Mouse (Mus musculus) liver, postnatal 0 days (tissue): ENCODE results near the gene Fchsd2. TPM values are rescaled to one million over a fixed set of nuclear protein-coding genes. Genes with fewer than 3 reads are reported as not detected.
A peak's percentile ranks its signal among the peaks of the same experiment; 100 is the strongest.

Experiments
- ATAC-seq: fragments of 200-750 bp; cut with Nextera tagmentation; 2 replicates; pipeline ENCODE4 v1.8.0; 2017; ENCODE audit warnings: mild to moderate bottlenecking, moderate library complexity
- DNase-seq: peaks from one replicate; pipeline ENCODE4 v3.0.0-alpha.2; 2016
- H3K27ac ChIP-seq: fragments of 300-500 bp; sonication (generic); 2 replicates; pipeline ENCODE4 v1.5.1; 2014; ENCODE audit warnings: antibody characterized with exemption, moderate library complexity, mild to moderate bottlenecking, low read depth
- H3K27me3 ChIP-seq: fragments of 300-500 bp; sonication (generic); 2 replicates; pipeline ENCODE4 v1.6.1; 2014; ENCODE audit warnings: low read length, control low read depth, mixed read lengths; ENCODE audit not compliant: insufficient read depth
- H3K36me3 ChIP-seq: fragments of 300-500 bp; sonication (generic); replicated peaks from 2 replicates; pipeline ENCODE4 v1.6.1; 2014; ENCODE audit warnings: mild to moderate bottlenecking, control low read depth, low read length, moderate library complexity, mixed read lengths; ENCODE audit not compliant: insufficient read depth
- H3K4me1 ChIP-seq: fragments of 300-500 bp; sonication (generic); 2 replicates; pipeline ENCODE4 v1.6.1; 2014; ENCODE audit warnings: antibody characterized with exemption, mild to moderate bottlenecking, control low read depth; ENCODE audit not compliant: insufficient read depth
- H3K4me2 ChIP-seq: fragments of 300-500 bp; sonication (generic); 2 replicates; pipeline ENCODE4 v1.6.1; 2014; ENCODE audit warnings: low read depth, mild to moderate bottlenecking, low read length, moderate library complexity, mixed read lengths
- H3K4me3 ChIP-seq: fragments of 300-500 bp; sonication (generic); 2 replicates; pipeline ENCODE4 v1.5.1; 2014; ENCODE audit warnings: low read depth, low read length
- H3K9ac ChIP-seq: fragments of 300-500 bp; sonication (generic); replicated peaks from 2 replicates; pipeline ENCODE4 v1.6.1; 2014; ENCODE audit warnings: mild to moderate bottlenecking, moderate library complexity
- H3K9me3 ChIP-seq: fragments of 300-500 bp; sonication (generic); 2 replicates; pipeline ENCODE4 v1.6.1; 2016; ENCODE audit warnings: mild to moderate bottlenecking, control low read depth, low read length, mixed read lengths
- CTCF ChIP-seq: sonication (generic); IDR thresholded peaks from 2 replicates; pipeline ENCODE4 v1.5.1; 2016; ENCODE audit warnings: antibody characterized with exemption, low read depth
- EP300 ChIP-seq: IDR thresholded peaks from 2 replicates; pipeline ENCODE4 v1.6.1; 2016; ENCODE audit warnings: antibody characterized with exemption, low read depth, mild to moderate bottlenecking
- WGBS: fragments of 180-500 bp; shearing (Covaris S2); extraction: QIAGEN DNeasy Blood & Tissue Kit; methylation state at CpG from one replicate; pipeline ENCODE4 v1.1.7; 2014; ENCODE audit not compliant: insufficient replicate concordance; 5-methylcytosine and 5-hydroxymethylcytosine counted together
- polyA plus RNA-seq: library from polyadenylated mRNA; unstranded; fragments of >200 nt; fragmentation: Nextera tagmentation; extraction: Ambion mirVana; gene quantifications from 2 replicates; pipeline ENCODE4 v1.2.1, GENCODE M21; 2015

Fchsd2 gene
- polyA plus RNA-seq, 1 experiment from 2014 or later: 7.8 TPM

DNA sequence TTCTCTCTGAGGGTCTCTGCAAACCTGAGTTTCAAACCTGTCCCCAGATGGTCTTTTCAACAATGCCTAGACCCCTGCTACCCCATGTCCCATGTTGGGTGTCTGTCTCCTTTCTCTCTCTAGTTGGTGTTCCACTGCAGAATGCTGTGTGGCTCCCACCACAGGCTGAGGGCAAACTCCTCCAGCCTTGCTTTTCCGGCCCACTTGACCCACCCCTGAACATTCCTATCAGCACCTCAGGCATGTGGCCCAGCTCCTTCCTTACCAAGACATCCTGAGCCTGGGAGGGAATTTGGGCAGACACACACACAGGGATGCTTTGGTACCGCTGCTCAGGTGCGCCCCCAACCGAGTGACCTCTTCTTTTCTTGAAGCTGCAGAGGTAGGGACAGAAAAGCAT, 200.9 kb downstream of the Fchsd2 start:
- H3K4me2 ChIP-seq: no peak overlapping the region
- no peaks in the 10 kb centered on the region for H3K27me3 ChIP-seq
- H3K4me1 ChIP-seq: no peaks in the 10 kb centered on the region
- DNase-seq (no peak), ATAC-seq (no peak)
- H3K4me3 ChIP-seq: no peak overlapping the region
- H3K9me3 ChIP-seq: no peaks in the 10 kb centered on the region
- TF ChIP-seq CTCF: no peak
- no peak for TF ChIP-seq EP300
- peaks cover 40% of the 10 kb centered on the region for H3K36me3 ChIP-seq
- no peak overlapping the region for H3K27ac ChIP-seq
- H3K9ac ChIP-seq: no peak overlapping the region
- 60% methylated on average over 4 of the region's 4 CpGs for WGBS

DNA sequence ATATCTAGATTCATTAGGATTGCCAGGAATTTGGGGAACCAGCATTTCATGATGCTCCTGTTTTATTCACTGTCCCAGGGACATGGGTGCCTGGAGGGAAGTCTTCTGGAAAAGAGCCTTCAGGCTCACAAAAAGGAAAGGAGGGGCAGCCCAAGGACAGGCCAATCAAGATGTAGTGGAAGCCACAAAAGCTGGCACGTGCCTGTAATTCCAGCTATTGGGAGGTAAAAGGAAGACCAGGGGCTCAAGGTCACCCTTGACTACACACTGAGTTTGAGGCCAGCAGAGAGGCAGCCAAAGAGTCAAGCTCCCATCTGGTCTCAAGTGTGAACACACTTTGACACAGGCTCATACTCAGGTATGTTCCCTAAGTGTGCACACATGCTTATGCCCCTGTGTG, 202.8 kb downstream of the Fchsd2 start:
- Histone ChIP-seq H3K4me3 (no peak overlapping the region), H3K27ac (no peak overlapping the region), H3K4me2 (no peak overlapping the region), H3K9ac (no peak overlapping the region), H3K9me3 (no peaks in the 10 kb centered on the region), H3K27me3 (no peaks in the 10 kb centered on the region), H3K36me3 (peaks cover 29% of the 10 kb centered on the region), H3K4me1 (peaks cover 10% of the 10 kb centered on the region)
- TF ChIP-seq EP300 (no peak), CTCF (no peak)
- DNase-seq (no peak), ATAC-seq (no peak)
- 74% methylated on average over 1 of the region's 1 CpGs for WGBS

DNA sequence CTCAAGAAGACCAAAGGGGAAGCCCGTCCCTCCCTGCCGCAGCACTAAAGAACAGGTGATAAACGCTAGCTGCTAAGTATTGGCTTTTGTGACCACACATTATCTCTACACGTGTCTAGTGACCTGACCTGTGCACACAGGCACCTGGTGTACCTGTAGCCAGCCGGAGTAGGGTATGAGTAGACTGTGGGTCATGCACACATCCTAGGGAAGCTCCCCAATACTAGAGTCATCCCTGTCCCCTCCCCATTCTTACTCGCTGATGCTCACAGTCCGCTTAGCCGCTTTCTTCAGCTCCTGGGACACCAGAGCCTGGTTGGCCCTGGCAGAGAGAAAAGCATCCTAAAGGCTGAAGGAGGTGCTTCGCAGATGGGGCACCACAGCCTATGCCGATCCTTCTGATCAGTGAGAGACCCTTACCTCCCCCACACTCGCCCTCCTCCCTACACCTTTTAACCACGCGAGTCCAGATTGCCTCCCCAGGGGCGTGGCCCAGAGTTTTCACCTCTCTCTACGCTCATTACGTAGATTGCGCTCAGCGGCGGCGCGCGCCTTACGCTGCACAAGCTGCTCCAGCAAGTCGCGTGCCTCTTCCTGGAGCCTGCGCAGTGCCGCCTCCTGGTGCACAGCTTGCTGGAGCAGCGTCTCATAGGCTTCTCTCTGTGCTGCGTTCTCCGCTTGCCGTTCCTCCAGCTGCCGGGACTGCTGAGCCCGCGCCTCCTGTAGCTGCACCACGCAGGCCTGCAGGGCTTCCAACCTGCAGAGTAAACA, 203.8 kb downstream of the Fchsd2 start:
- H3K27me3 ChIP-seq: no peaks in the 10 kb centered on the region
- DNase-seq (peak; percentile 66), ATAC-seq (peak; percentile 35; the same call in 1 of the 2 replicates)
- TF ChIP-seq EP300 (no peak), CTCF (peak; percentile 45)
- H3K4me2 ChIP-seq: peak overlapping the region; percentile 46
- no peaks in the 10 kb centered on the region for H3K9me3 ChIP-seq
- H3K27ac ChIP-seq: no peak overlapping the region
- H3K36me3 ChIP-seq: peaks cover 21% of the 10 kb centered on the region
- H3K4me3 ChIP-seq: no peak overlapping the region
- H3K9ac ChIP-seq: no peak overlapping the region
- peaks cover 18% of the 10 kb centered on the region for H3K4me1 ChIP-seq
- 30% methylated on average over 35 of the region's 35 CpGs for WGBS

DNA sequence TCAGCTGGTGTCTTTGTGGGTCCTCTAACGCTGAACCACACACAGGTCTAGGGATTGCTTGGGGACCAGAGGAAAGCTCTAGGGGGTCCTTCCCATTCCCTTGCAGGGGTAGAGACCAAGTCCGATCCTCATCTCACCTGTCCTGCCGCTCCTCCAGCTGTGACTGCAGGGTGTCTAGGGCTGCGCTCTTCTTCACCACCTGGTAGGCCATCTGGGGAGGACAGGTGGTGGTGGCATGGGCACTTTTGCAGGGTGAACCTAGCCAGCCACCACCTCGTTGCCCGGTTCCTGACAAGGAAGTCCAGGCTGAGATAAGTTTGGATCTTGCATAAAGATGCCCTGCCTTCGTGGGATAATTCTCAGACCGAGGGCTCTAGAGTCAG, 204.4 kb downstream of the Fchsd2 start:
- H3K4me3 ChIP-seq: no peak overlapping the region
- no peak for ATAC-seq
- H3K27ac ChIP-seq: no peak overlapping the region
- no peaks in the 10 kb centered on the region for H3K27me3 ChIP-seq
- 48% methylated on average over 8 of the region's 8 CpGs for WGBS
- no peak for TF ChIP-seq CTCF
- TF ChIP-seq EP300: no peak
- peaks cover 20% of the 10 kb centered on the region for H3K36me3 ChIP-seq
- DNase-seq: no peak
- H3K9me3 ChIP-seq: no peaks in the 10 kb centered on the region
- H3K4me2 ChIP-seq: peak overlapping the region; percentile 46
- H3K9ac ChIP-seq: no peak overlapping the region
- peaks cover 18% of the 10 kb centered on the region for H3K4me1 ChIP-seq

DNA sequence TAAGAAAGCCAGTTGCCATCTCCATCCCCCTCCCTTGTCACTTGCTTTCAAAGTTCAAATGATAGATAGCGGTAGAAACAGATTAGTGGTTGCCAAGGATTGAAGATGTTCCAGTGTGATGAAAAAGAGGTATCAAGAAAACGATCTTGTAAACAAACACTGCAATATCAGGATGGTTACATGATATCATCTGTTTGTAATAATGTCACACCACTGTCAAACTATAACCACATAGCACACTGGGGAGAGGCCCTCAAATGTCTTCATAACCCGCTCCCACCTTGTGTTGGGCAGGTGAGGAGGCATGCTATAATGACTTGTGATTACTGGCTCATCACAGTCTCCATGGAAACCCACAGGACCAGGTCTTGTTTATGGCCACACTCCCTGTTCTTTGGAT, 205.7 kb downstream of the Fchsd2 start:
- no peak overlapping the region for H3K4me3 ChIP-seq
- 81% methylated on average over 3 of the region's 3 CpGs for WGBS
- H3K4me1 ChIP-seq: peaks cover 24% of the 10 kb centered on the region
- no peak overlapping the region for H3K4me2 ChIP-seq
- DNase-seq (no peak), ATAC-seq (no peak)
- H3K36me3 ChIP-seq: peaks cover 13% of the 10 kb centered on the region
- no peak for TF ChIP-seq EP300
- TF ChIP-seq CTCF: no peak
- no peak overlapping the region for H3K27ac ChIP-seq
- H3K27me3 ChIP-seq: no peaks in the 10 kb centered on the region
- H3K9ac ChIP-seq: no peak overlapping the region
- no peaks in the 10 kb centered on the region for H3K9me3 ChIP-seq

DNA sequence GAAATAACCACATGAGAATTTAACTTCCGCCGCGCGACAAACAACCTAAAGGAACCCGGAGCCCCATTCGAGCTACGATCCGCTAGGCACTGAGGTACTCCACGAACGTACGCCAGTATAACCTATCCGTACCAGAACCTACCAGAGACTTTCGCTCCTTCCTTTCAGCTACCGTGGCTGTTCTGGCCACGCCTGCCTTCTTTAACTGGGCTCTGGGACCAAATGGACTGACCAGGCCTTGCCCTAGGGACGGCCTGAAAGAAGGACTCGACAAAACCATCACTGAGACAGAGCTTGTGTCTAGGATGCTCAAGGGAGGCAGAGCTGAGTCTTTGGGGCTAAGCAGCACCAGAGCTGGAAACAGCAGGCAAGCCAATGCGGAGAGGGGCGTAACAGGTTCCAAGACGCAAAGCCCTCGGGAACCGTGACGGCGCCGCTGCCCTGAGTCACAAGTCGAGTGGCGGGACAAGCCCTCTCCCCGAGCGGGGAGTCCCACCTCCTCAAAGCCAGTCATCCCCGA, 208.8 kb downstream of the Fchsd2 start:
- no peak for DNase-seq

More for the DNA sequence above, 208.8 kb downstream of the Fchsd2 start:
- peak; percentile 32 for ATAC-seq
- Histone ChIP-seq H3K9me3 (no peaks in the 10 kb centered on the region), H3K4me2 (peak overlapping the region; percentile 92), H3K36me3 (peaks cover 4% of the 10 kb centered on the region), H3K4me3 (peak overlapping the region; percentile 81), H3K4me1 (peaks cover 24% of the 10 kb centered on the region), H3K27me3 (no peaks in the 10 kb centered on the region), H3K9ac (peak overlapping the region; percentile 76), H3K27ac (peak overlapping the region; percentile 89)
- TF ChIP-seq CTCF (no peak), EP300 (no peak)
- 1% methylated on average over 28 of the region's 30 CpGs for WGBS
